Mouse (Mus musculus): ENCODE measurements around the gene Pank1.
A peak's percentile ranks its signal among the peaks of the same experiment; 100 is the strongest.

Pank1 gene

GRCm38 (mm10) chr19:34879624-34880023 lies 369 bp upstream of the Pank1 start:
- DNase-seq (ENCODE audit: low spot score in 2 of 2): no peak

GRCm38 (mm10) chr19:34877898-34878602 lies 1.2 kb downstream of the Pank1 start:
- peak; percentile 46 to 51 for DNase-seq (ENCODE audit: low spot score in 2 of 2)

DNA sequence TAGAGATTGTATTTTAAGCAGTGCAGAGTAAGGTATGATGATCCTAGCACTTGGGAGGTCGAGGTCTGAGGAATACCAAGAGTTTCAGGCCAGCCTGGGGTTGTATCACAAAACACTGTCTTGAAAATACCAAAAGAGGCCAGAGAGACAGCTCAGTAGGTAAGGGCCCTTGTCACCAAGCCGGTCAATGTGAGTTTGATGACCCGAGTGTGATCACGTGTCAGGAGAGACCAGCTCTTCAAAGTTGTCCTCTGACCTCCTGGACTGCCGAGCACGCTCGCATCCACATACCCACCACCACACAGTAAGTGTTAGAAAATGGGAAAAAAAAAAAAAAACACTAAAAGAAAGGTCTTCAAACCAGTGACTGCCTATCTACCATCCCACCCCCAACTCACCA lies 2.6 kb downstream of the Pank1 start:
- no peak for DNase-seq (ENCODE audit: low spot score in 2 of 2)

GRCm38 (mm10) chr19:34869375-34869774 lies 9.9 kb downstream of the Pank1 start:
- no peak for DNase-seq (ENCODE audit: low spot score in 2 of 2)

DNA sequence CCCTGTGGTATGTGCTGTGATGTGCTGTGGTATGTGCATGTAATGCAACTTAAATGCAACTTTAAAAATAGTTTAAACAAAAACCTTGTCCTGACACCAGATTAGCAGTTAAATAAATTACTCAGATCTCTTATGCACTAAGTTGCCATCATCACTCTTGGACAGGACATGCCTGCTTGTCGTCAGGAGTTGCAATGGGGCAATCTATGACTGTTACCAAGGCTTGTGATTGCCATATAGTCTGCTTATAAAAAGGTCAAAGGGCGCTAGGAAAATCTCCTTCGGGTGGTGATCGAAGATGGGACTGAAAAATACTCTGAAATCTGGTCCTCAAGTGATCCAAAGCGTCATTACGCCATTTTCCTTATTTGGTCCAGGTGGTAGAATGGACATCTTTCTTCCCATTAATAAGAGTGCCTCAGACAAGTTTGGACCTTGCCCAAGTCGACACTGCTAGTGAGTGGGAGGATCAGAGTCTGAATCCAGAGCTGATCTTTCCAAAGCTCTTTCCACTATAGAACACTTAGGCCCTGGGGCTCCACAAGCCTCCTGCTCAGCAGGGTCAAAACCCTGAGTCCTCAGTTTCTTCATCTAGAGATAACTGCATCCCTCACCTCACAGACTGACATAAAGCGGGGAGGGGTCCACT lies 11.0 kb downstream of the Pank1 start:
- DNase-seq (ENCODE audit: low spot score in 2 of 2): no peak

DNA sequence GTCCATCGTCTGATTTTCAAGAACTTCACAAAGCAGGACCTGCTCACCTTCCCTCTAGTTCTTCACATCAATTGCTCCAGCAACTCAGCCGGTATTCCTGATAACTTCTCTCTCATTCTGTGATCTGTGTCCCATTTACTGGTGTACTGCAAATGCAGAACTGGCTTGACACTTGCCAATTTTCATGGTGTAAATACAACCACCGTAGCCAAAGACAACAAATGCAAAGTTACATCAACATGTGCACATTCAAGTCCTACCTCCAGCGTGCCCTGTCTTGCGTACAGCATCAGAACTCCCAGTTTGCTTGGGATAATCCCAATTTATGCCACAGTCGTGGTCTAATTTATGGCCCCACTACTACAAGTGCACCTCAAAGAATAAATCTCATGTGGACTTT lies 15.5 kb downstream of the Pank1 start:
- no peak for DNase-seq (ENCODE audit: low spot score in 2 of 2)

DNA sequence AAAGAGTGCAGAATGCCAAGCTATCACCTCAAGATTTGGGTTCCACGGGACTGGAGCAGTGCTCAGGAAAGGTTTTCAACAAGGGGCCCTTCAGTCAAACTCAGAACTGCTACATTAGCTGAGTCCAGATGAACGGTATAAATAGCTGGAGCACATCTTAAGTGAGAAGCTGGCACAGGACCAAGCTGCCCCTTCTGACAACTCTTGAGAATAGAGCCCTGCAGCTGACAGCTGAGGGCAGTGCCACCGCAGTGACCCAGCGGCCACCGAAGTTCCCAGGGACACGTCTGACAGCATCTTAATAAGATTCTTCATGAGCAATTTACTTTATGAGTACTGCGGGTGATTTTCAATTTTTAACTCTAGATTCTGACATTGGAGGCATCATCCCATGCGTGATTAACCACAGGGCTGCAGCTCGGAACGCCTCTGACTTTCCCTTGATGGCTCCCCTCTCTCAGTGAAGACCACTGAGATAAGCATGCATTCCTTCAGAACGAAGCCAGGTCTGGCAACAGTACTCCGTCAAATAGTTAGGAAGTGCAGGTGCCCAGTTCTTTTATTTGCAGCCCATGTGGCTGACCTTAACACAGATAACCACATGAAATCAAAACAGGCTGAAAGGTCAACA lies 23.1 kb downstream of the Pank1 start:
- DNase-seq (ENCODE audit: low spot score in 2 of 2): no peak

DNA sequence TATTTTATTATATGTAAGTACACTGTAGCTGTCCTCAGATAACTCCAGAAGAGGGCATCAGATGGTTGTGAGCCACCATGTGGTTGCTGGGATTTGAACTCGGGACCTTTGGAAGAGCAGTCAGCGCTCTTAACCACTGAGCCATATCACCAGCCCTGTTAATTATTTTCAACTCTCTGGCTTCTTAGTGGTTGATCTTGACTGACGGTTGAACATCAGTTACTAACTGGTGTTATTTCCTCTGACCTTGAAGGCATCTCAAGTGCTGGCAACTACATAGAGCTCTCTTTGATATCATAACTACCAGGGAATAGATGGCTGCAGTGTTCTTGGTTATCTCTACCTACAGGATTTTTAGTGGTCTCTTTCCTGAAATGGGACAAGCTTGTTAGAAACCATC lies 28.1 kb downstream of the Pank1 start:
- DNase-seq (ENCODE audit: low spot score in 2 of 2): no peak

- DNase-seq (ENCODE audit: low spot score in 2 of 2): no peak
Observed at GRCm38 (mm10) chr19:34849426-34849825, 29.8 kb downstream of the Pank1 start.

GRCm38 (mm10) chr19:34848164-34848563 lies 31.1 kb downstream of the Pank1 start:
- DNase-seq (ENCODE audit: low spot score in 2 of 2): no peak

DNA sequence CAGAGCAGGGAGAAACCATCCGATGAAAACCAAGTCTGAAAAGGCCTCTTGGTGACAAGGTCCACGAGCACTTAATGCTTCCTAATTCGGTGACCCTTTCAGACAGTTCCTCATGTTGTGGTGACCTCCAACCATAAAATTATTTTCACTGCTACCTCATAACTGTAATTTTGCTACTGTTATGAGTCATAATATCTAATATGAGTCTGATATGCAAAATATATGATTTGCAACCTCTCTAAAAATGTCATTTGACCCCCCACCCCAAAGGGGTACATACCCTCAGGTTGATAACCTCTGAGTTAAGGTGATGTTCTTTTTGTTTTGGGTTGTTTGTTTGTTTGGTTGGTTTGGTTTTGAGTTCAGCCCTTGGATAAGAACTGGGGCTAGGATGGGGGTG lies 32.2 kb downstream of the Pank1 start:
- no peak for DNase-seq (ENCODE audit: low spot score in 2 of 2)

DNA sequence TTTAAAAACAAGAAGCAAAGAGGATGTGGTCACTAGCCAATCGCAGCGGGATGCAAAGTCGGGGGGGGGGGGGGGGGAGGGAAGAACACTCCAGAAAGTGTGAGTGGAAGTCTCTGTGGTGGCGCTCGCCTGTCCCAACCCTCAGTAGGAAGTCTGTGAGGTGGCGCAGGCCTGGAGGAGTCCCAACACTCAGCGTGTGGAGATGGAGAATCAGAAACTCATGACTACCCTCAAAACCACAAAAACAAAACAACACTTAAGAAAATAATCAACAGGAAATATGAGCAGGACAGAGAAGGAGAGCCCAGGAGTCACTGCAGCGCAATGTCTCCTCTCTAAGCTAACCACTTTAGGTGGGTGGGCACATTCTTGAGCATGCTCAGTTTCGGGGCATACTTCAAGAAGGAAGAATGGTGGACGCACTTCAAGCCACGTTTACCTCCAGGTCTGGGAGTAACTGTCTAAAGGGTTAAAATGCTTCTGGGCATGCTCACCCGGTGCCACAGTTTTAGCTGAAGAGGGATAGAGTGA lies 32.7 kb downstream of the Pank1 start:
- no peak for DNase-seq (ENCODE audit: low spot score in 2 of 2)

- no peak for DNase-seq (ENCODE audit: low spot score in 2 of 2)
Observed at GRCm38 (mm10) chr19:34846005-34846404, 33.2 kb downstream of the Pank1 start.

GRCm38 (mm10) chr19:34845331-34845730 lies 33.9 kb downstream of the Pank1 start:
- no peak for DNase-seq (ENCODE audit: low spot score in 2 of 2)

- no peak for DNase-seq (ENCODE audit: low spot score in 2 of 2)
Observed at GRCm38 (mm10) chr19:34844760-34845159, 34.5 kb downstream of the Pank1 start.

- DNase-seq (ENCODE audit: low spot score in 2 of 2): no peak
Observed at GRCm38 (mm10) chr19:34844047-34844446, 35.2 kb downstream of the Pank1 start.

GRCm38 (mm10) chr19:34841719-34842506 lies 37.3 kb downstream of the Pank1 start:
- no peak for DNase-seq (ENCODE audit: low spot score in 2 of 2)

- no peak for DNase-seq (ENCODE audit: low spot score in 2 of 2)
Observed at GRCm38 (mm10) chr19:34838624-34839023, 40.6 kb downstream of the Pank1 start.

DNA sequence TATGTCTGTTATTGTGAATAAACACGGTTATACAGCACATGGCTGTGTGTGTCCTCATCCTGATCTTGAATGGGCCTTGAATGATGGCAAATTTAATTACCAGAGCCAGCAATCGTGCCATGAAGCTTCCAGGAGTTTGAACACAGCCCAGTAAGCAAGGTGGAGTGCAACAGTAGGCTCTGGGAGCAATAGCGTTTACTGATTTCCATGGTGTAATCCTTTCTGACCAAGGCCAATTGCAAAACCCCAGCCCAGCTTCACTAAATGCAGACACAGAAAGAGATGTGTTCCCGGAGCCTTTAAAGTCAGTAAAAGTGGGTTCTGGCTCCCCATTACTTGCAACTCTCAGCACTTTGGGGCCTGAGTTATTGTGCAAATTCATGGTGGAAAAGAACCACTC lies 47.6 kb downstream of the Pank1 start:
- DNase-seq (ENCODE audit: low spot score in 2 of 2): no peak

DNA sequence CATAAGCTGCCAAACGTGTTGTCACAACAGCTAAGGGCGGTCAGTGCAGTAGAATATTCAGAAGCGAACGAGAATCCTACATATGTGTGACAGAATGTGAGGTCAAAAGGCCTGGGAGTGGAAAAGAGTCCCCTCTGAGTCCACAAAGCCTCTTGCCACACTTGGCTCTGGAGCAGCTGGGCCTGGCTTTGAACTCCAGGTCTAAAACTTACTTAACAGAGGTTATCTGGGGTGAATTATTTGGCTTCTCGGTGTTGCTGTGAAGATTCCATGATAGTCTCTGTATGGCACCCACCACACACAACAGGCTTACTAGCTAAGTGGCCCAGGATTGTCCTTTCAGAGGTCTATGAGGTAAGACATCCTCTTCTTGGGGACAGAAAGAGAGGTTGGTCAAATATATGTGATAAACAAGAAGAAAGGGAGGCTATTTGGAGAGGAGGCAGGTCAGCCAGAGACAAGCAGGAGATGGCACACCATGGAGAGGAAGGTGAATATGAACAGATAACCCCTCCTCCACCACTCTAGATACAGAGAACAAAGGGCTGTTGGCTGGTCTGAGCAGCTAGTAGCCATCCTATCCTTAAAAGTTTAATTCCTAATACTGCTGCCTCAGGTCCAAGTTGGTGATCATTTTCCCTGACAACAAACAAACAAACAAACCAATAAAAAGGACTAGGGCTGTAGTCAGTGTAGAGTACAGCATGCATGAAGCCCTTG lies 51.2 kb downstream of the Pank1 start:
- DNase-seq (ENCODE audit: low spot score in 2 of 2): no peak

- no peak for DNase-seq (ENCODE audit: low spot score in 2 of 2)
Observed at GRCm38 (mm10) chr19:34827444-34827843, 51.8 kb downstream of the Pank1 start.

Measured in spleen, postnatal 14 days (tissue).